Mouse (Mus musculus) CD4-positive helper T cell, adult 2 months (primary cell): Measurements from ENCODE around the gene Aoah.

Experiments
- DNase-seq: peaks from one replicate; pipeline ENCODE4 v3.0.0-alpha.2; 2012; ENCODE audit warnings: low read depth, missing footprints, low spot score

Gene Aoah

GRCm38 (mm10) chr13:21074847-21075246 lies 280.9 kb downstream of the Aoah start, which contains the start of gene Olfr1370:
TSS of gene Olfr1370 (minus strand) at chr13:21074947.
- DNase-seq = no peak

GRCm38 (mm10) chr13:21082686-21083085 lies 288.8 kb downstream of the Aoah start:
- no peak for DNase-seq
